Comparison of ENCODE assay signal across 13 mouse cellular contexts in the genomic region with DNA sequence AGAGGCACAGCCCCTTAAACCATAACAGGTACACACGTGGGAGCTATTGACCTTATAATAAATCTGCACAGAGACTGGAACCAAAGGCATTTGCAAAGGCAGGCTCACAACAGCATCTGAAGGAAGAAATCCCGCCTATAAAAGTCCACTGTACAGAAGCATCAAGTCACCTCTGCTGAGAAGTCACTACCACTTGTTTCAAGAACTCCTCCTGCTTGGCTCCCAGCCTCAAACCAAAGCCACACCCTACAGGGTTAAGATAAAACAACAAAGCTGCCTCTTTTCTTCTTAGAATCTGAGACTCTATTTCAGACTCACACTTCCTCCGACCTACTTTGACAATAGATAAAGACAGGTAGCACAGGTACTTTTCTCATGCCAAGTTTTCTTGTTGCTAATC.
DNase-seq lines count a peak whose midpoint lies in the region; TF ChIP-seq lines count a peak whose summit lies in the region.
"Had no signal": no experiment of that assay in that cellular context is flagged by ENCODE, and none has a peak within 500 bp of the region (broad histone marks: within the 10 kb centered on the region; RNA-seq: fewer than 3 reads in every experiment).

No protein-coding gene starts in this region.

- TF ChIP-seq POLR2A in heart, adult 2 months (IDR thresholded peaks at IDR 0.05; ENCODE audit: insufficient read depth, low read depth, low read length), result no peak

- peaks cover 3% of the 10 kb centered on the region for H3K79me2 ChIP-seq in heart, adult 2 months (replicated peaks; ENCODE audit: control insufficient read depth, insufficient read depth, low read length)

- H3K9ac ChIP-seq in heart, adult 2 months (ENCODE audit: low read depth, low read length), result no peak overlapping the region
- H3K9ac ChIP-seq: liver, embryonic 12.5 days; lung, embryonic 15.5 days had no signal

- TF ChIP-seq CTCF in heart, adult 2 months (IDR thresholded peaks at IDR 0.05), result no peak

- no peaks in the 10 kb centered on the region for H3K27me3 ChIP-seq in heart, adult 2 months (ENCODE audit: control insufficient read depth, insufficient read depth, low read length)
- H3K27me3 ChIP-seq: liver, embryonic 12.5 days; lung, embryonic 15.5 days had no signal

- H3K27ac ChIP-seq in heart, adult 2 months, result peak overlapping the region; percentile 79
- H3K27ac ChIP-seq: embryonic facial prominence, embryonic 10.5 days; liver, embryonic 12.5 days; lung, embryonic 15.5 days had no signal

- intact Hi-C loops in heart, adult 2 months (cut with DNase I), result no loop called here

- WGBS in heart, adult 2 months, result 48% methylated on average over 3 of the region's 3 CpGs

- H3K4me1 ChIP-seq in heart, adult 2 months (ENCODE audit: control insufficient read depth, insufficient read depth, low read length), result peaks cover 2% of the 10 kb centered on the region; the same call in 1 of the 2 replicates
- H3K4me1 ChIP-seq: embryonic facial prominence, embryonic 10.5 days; lung, embryonic 15.5 days had no signal

- H3K36me3 ChIP-seq in heart, adult 2 months (ENCODE audit: control insufficient read depth, insufficient read depth, low read length), result peaks cover 36% of the 10 kb centered on the region

- no peak for TF ChIP-seq EP300 in heart, adult 2 months (IDR thresholded peaks at IDR 0.05; ENCODE audit: insufficient read depth, low read depth, low read length)

- no peak for DNase-seq in heart, adult 2 months
- DNase-seq in heart, postnatal 4 days, result no peak
- peak; percentile 71 for DNase-seq in CD4-positive, CD25-positive, alpha-beta regulatory T cell, adult 2 months (ENCODE audit: low read depth, low spot score)
- peak; percentile 58 for DNase-seq in induced T-regulatory cell, adult 2 months (ENCODE audit: low read depth)
- DNase-seq in thymus, postnatal 0 days (ENCODE audit: low spot score), result peak; percentile 46
- DNase-seq in cerebellum, adult 9-11 months, result no peak
- DNase-seq in adrenal gland, postnatal 10 days, result no peak
- no peak for DNase-seq in frontal cortex, adult 2 months (ENCODE audit: extremely low spot score in 1 of 2, low spot score in 1 of 2)
- DNase-seq: cerebellum, postnatal 25 days; heart, adult 18-20 months had no signal

- H3K4me3 ChIP-seq in heart, adult 2 months, result no peak overlapping the region
- H3K4me3 ChIP-seq: embryonic facial prominence, embryonic 10.5 days; liver, embryonic 12.5 days; lung, embryonic 15.5 days had no signal

Comparison
In these comparisons a context has a peak if more than half of its experiments do, and no peak if none do; other contexts are left out.
1. DNase-seq: peak in CD4-positive, CD25-positive, alpha-beta regulatory T cell, adult 2 months (single experiment), induced T-regulatory cell, adult 2 months (single experiment) and thymus, postnatal 0 days (single experiment); none in heart, adult 2 months (0 of 2), heart, postnatal 4 days (single experiment), cerebellum, adult 9-11 months (single experiment), adrenal gland, postnatal 10 days (single experiment) and frontal cortex, adult 2 months (0 of 2).